9 mouse cellular contexts compared by ENCODE assay signal in the genomic region with DNA sequence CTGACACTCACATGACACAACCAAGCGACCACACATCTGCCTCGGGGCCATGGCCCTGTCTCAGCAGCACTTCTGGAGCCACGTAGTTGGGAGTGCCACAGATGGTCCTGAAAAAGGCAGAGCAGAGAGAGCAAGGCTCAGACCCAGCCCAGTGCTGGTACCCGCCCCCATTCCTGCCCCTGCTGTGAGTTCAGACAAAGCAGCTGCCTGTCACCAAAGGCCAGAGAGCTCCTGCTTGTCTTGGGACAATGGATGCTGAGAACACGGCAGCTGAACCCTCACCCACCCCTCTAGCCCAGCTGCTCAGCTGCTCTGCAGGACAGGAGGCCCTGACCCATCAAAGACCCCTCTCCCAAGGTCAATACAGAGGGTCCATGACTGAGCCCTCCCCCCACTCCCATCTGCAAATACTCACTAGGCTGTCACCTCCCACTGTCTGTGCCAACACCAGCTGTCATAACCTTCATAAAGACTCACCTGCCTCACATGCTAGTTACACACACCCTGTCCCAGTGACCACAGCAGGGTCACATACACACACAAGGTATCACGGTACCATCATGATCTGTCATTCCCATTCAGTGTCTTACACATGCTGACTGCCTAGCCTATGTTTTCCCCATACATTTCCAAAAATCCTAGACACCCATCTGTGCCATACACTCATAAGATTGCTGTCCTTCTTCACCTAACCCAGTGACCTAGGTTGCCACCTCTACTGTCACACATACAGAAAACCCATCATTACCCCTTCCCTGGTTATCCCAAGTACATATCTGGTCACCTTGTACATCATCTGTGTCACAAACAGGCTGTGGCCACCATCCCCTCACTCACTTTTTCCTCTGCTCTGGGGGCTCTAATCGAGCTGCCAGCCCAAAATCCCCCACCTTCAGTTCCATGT. TPM values are rescaled to one million over a fixed set of nuclear protein-coding genes. Genes with fewer than 3 reads are reported as not detected.
A peak's percentile ranks its signal among the peaks of the same experiment; 100 is the strongest.
DNase-seq lines count a peak whose midpoint lies in the region; ATAC-seq and TF ChIP-seq lines count a peak whose summit lies in the region.
"Had no signal": no experiment of that assay in that cellular context is flagged by ENCODE, and none has a peak within 500 bp of the region (broad histone marks: within the 10 kb centered on the region; RNA-seq: fewer than 3 reads in every experiment).

No protein-coding gene starts in this region.

- peak overlapping the region; percentile 83 for H3K9ac ChIP-seq in heart, embryonic 16.5 days (ENCODE audit: low read length)
- peak overlapping the region; percentile 92 for H3K9ac ChIP-seq in hindbrain, embryonic 16.5 days (ENCODE audit: low read depth, low read length)
- peak overlapping the region; percentile 86 for H3K9ac ChIP-seq in midbrain, postnatal 0 days (replicated peaks; ENCODE audit: low read length, poor library complexity, severe bottlenecking)

- TF ChIP-seq CTCF in midbrain, postnatal 0 days (IDR thresholded peaks at IDR 0.05), result no peak

- H3K36me3 ChIP-seq in heart, embryonic 16.5 days (ENCODE audit: control insufficient read depth, insufficient read depth), result peaks cover 4% of the 10 kb centered on the region; the same call in 1 of the 2 replicates
- peaks cover 27% of the 10 kb centered on the region for H3K36me3 ChIP-seq in hindbrain, embryonic 16.5 days (ENCODE audit: control insufficient read depth, insufficient read depth, low read length)
- peaks cover 31% of the 10 kb centered on the region for H3K36me3 ChIP-seq in midbrain, postnatal 0 days (ENCODE audit: insufficient read depth, low read length)

- no peak for DNase-seq in heart, adult 8-10 months (ENCODE audit: low spot score)
- DNase-seq in brain, adult 2 months (ENCODE audit: low read depth, low spot score), result peak; percentile 77
- DNase-seq in midbrain, postnatal 0 days (ENCODE audit: low spot score), result peak; percentile 59
- no peak for DNase-seq in adrenal gland, postnatal 4 days (ENCODE audit: low spot score in 2 of 2)
- DNase-seq in adrenal gland, adult 8-10 months, result no peak
- DNase-seq in right cerebral cortex, adult 18-20 months, result no peak

- H3K4me2 ChIP-seq in heart, embryonic 16.5 days (ENCODE audit: low read depth, low read length), result peak overlapping the region; percentile 94
- H3K4me2 ChIP-seq in hindbrain, embryonic 16.5 days (ENCODE audit: low read length), result peak overlapping the region; percentile 84
- peak overlapping the region; percentile 55 for H3K4me2 ChIP-seq in midbrain, postnatal 0 days (ENCODE audit: low read depth, low read length, poor library complexity, severe bottlenecking)

- H3K9me3 ChIP-seq in heart, embryonic 16.5 days (replicated peaks; ENCODE audit: control insufficient read depth, low read length), result no peaks in the 10 kb centered on the region
- no peaks in the 10 kb centered on the region for H3K9me3 ChIP-seq in hindbrain, embryonic 16.5 days (ENCODE audit: control insufficient read depth, low read length)
- no peaks in the 10 kb centered on the region for H3K9me3 ChIP-seq in midbrain, postnatal 0 days (ENCODE audit: low read length)

- 45% methylated on average over 7 of the region's 7 CpGs for WGBS in heart, embryonic 16.5 days
- 8% methylated on average over 7 of the region's 7 CpGs for WGBS in hindbrain, embryonic 16.5 days
- 17% methylated on average over 7 of the region's 7 CpGs for WGBS in midbrain, postnatal 0 days

- H3K27ac ChIP-seq in heart, embryonic 16.5 days (ENCODE audit: low read length), result no peak overlapping the region
- H3K27ac ChIP-seq in hindbrain, embryonic 16.5 days (ENCODE audit: low read depth, low read length), result no peak overlapping the region; the same call in 1 of the 2 replicates
- H3K27ac ChIP-seq in midbrain, postnatal 0 days (ENCODE audit: low read depth, low read length), result peak overlapping the region; percentile 85

- ATAC-seq in heart, embryonic 16.5 days (replicated peaks; ENCODE audit: extremely low read depth, insufficient read depth, low FRiP score), result no peak
- ATAC-seq in hindbrain, embryonic 16.5 days, result peak; percentile 2; the same call in 1 of the 2 replicates
- ATAC-seq in midbrain, postnatal 0 days (ENCODE audit: low FRiP score), result no peak

- no peak overlapping the region; the same call in 1 of the 2 replicates for H3K4me3 ChIP-seq in heart, embryonic 16.5 days (ENCODE audit: low read length)
- peak overlapping the region; percentile 80 for H3K4me3 ChIP-seq in hindbrain, embryonic 16.5 days (ENCODE audit: low read length)
- peak overlapping the region; percentile 83 for H3K4me3 ChIP-seq in midbrain, postnatal 0 days (ENCODE audit: low read depth, low read length)

- H3K4me1 ChIP-seq in heart, embryonic 16.5 days (ENCODE audit: control insufficient read depth, insufficient read depth, low read length), result peaks cover 4% of the 10 kb centered on the region
- H3K4me1 ChIP-seq in hindbrain, embryonic 16.5 days (ENCODE audit: control insufficient read depth, insufficient read depth, low read depth, low read length), result peaks cover 16% of the 10 kb centered on the region
- H3K4me1 ChIP-seq in midbrain, postnatal 0 days (ENCODE audit: insufficient read depth, low read length), result peaks cover 7% of the 10 kb centered on the region; the same call in 1 of the 2 replicates

- H3K27me3 ChIP-seq in heart, embryonic 16.5 days (ENCODE audit: control insufficient read depth, insufficient read depth, low read length), result peaks cover 15% of the 10 kb centered on the region
- no peaks in the 10 kb centered on the region for H3K27me3 ChIP-seq in hindbrain, embryonic 16.5 days (replicated peaks; ENCODE audit: control insufficient read depth, insufficient read depth, low read length)
- no peaks in the 10 kb centered on the region for H3K27me3 ChIP-seq in midbrain, postnatal 0 days (ENCODE audit: insufficient read depth, low read length)

RNA-seq across cellular contexts. Expression of a gene that starts 1.6 kb away (rescaled TPM):
- 1.9 and 2.2 TPM in 2 replicates for polyA plus RNA-seq in heart, embryonic 16.5 days (2015; fragmentation: Nextera tagmentation; extraction: Ambion mirVana)
- 1 to 10 TPM; 1.2 to 1.8 (median 1.6) TPM for total RNA-seq in heart, adult 8-10 months (2022)
- 24.0 and 24.8 TPM in 2 replicates for polyA plus RNA-seq in hindbrain, embryonic 16.5 days (2015; fragmentation: Nextera tagmentation; extraction: Ambion mirVana)
- total RNA-seq in midbrain, postnatal 0 days (2014; rRNA removed), result 20.8 and 28.2 TPM in 2 replicates
- polyA plus RNA-seq in midbrain, postnatal 0 days (2015; fragmentation: Nextera tagmentation; extraction: Ambion mirVana), result 26.6 and 26.8 TPM in 2 replicates
- 1 to 10 TPM; 4.8 to 5.7 TPM for total RNA-seq in adrenal gland, postnatal 4 days (2021)
- total RNA-seq in adrenal gland, adult 8-10 months (2022), result 10 to 100 TPM in 1 of 4 experiments, 1 to 10 TPM in 3; 4.5 to 18.0 (median 5.8) TPM

RNA-seq across cellular contexts. Expression of a gene that starts 5.5 kb away (rescaled TPM):
- 0.61 and 0.84 TPM in 2 replicates for polyA plus RNA-seq in heart, embryonic 16.5 days (2015; fragmentation: Nextera tagmentation; extraction: Ambion mirVana)
- total RNA-seq in heart, adult 8-10 months (2022), result under 1 TPM in 1 of 4 experiments, not detected in 3; 0.40 TPM
- 1.5 and 1.8 TPM in 2 replicates for polyA plus RNA-seq in hindbrain, embryonic 16.5 days (2015; fragmentation: Nextera tagmentation; extraction: Ambion mirVana)
- total RNA-seq in midbrain, postnatal 0 days (2014; rRNA removed), result 1.3 and 5.8 TPM in 2 replicates
- 1.2 TPM in 2 replicates for polyA plus RNA-seq in midbrain, postnatal 0 days (2015; fragmentation: Nextera tagmentation; extraction: Ambion mirVana)
- not detected for total RNA-seq in adrenal gland, postnatal 4 days (2021)
- not detected for total RNA-seq in adrenal gland, adult 8-10 months (2022)

RNA-seq across cellular contexts. Expression of a gene that starts 6.6 kb away (rescaled TPM):
- 3.0 and 4.6 TPM in 2 replicates for polyA plus RNA-seq in heart, embryonic 16.5 days (2015; fragmentation: Nextera tagmentation; extraction: Ambion mirVana)
- total RNA-seq in heart, adult 8-10 months (2022), result 1 to 10 TPM; 1.8 to 3.5 (median 2.4) TPM
- 3.9 and 4.9 TPM in 2 replicates for polyA plus RNA-seq in hindbrain, embryonic 16.5 days (2015; fragmentation: Nextera tagmentation; extraction: Ambion mirVana)
- 7.3 and 8.2 TPM in 2 replicates for total RNA-seq in midbrain, postnatal 0 days (2014; rRNA removed)
- polyA plus RNA-seq in midbrain, postnatal 0 days (2015; fragmentation: Nextera tagmentation; extraction: Ambion mirVana), result 3.8 and 4.2 TPM in 2 replicates
- total RNA-seq in adrenal gland, postnatal 4 days (2021), result 10 to 100 TPM in 1 of 2 experiments, 1 to 10 TPM in 1; 9.1 to 10.8 TPM
- total RNA-seq in adrenal gland, adult 8-10 months (2022), result 10 to 100 TPM in 1 of 4 experiments, 1 to 10 TPM in 3; 6.6 to 11.4 (median 9.1) TPM

RNA-seq across cellular contexts. Expression of a gene that starts 23.9 kb away (rescaled TPM):
- polyA plus RNA-seq in heart, embryonic 16.5 days (2015; fragmentation: Nextera tagmentation; extraction: Ambion mirVana), result 420 and 513 TPM in 2 replicates
- 100 to 1,000 TPM; 504 to 617 (median 566) TPM for total RNA-seq in heart, adult 8-10 months (2022)
- polyA plus RNA-seq in hindbrain, embryonic 16.5 days (2015; fragmentation: Nextera tagmentation; extraction: Ambion mirVana), result 320 and 403 TPM in 2 replicates
- total RNA-seq in midbrain, postnatal 0 days (2014; rRNA removed), result 439 and 604 TPM in 2 replicates
- 475 and 493 TPM in 2 replicates for polyA plus RNA-seq in midbrain, postnatal 0 days (2015; fragmentation: Nextera tagmentation; extraction: Ambion mirVana)
- total RNA-seq in adrenal gland, postnatal 4 days (2021), result 1,000 to 10,000 TPM; 1,506 to 1,548 TPM
- 1,000 to 10,000 TPM in 2 of 4 experiments, 100 to 1,000 TPM in 2; 974 to 1,059 (median 1,012) TPM for total RNA-seq in adrenal gland, adult 8-10 months (2022)

RNA-seq across cellular contexts. Expression of a gene that starts 36.3 kb away (rescaled TPM):
- 2.0 and 2.1 TPM in 2 replicates for polyA plus RNA-seq in heart, embryonic 16.5 days (2015; fragmentation: Nextera tagmentation; extraction: Ambion mirVana)
- total RNA-seq in heart, adult 8-10 months (2022), result 1 to 10 TPM in 1 of 4 experiments, under 1 TPM in 3; 0.44 to 1.0 (median 0.58) TPM
- polyA plus RNA-seq in hindbrain, embryonic 16.5 days (2015; fragmentation: Nextera tagmentation; extraction: Ambion mirVana), result 7.8 and 9.6 TPM in 2 replicates
- total RNA-seq in midbrain, postnatal 0 days (2014; rRNA removed), result 6.8 and 12.2 TPM in 2 replicates
- polyA plus RNA-seq in midbrain, postnatal 0 days (2015; fragmentation: Nextera tagmentation; extraction: Ambion mirVana), result 3.5 and 3.7 TPM in 2 replicates
- 10 to 100 TPM; 13.3 to 14.2 TPM for total RNA-seq in adrenal gland, postnatal 4 days (2021)
- 1 to 10 TPM; 3.8 to 9.0 (median 8.3) TPM for total RNA-seq in adrenal gland, adult 8-10 months (2022)
- polyA plus RNA-seq: macrophage had no signal

Comparison
In these comparisons a context has a peak if more than half of its experiments do, and no peak if none do; other contexts are left out.
1. DNase-seq: peak in brain, adult 2 months (single experiment) and midbrain, postnatal 0 days (single experiment); none in heart, adult 8-10 months (single experiment), adrenal gland, postnatal 4 days (0 of 2), adrenal gland, adult 8-10 months (single experiment) and right cerebral cortex, adult 18-20 months (single experiment).
2. Peak in every context shown above with its lines, with median percentiles within 50 percentile points of each other: H3K4me2 ChIP-seq and H3K9ac ChIP-seq.